21 mouse cellular contexts compared by ENCODE assay signal in the genomic region with DNA sequence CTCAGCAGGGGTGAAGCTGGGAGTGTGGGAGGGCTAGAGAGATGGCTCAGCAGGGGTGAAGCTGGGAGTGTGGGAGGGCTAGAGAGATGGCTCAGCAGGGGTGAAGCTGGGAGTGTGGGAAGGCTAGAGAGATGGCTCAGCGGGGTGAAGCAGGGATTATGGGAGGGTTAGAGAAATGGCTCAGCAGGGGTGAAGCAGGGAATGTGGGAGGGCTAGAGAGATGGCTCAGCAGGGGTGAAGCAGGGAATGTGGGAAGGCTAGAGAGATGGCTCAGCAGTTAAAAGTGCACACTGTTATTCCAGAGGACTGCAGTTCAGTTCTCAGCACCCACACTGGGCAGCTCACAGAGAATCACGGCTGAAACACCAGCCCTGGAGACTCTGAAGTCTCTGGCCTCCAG. TPM values are rescaled to one million over a fixed set of nuclear protein-coding genes. Genes with fewer than 3 reads are reported as not detected.
"Had no signal": no experiment of that assay in that cellular context is flagged by ENCODE, and none has a peak within 500 bp of the region (broad histone marks: within the 10 kb centered on the region; RNA-seq: fewer than 3 reads in every experiment).

No protein-coding gene starts in this region.

- DNase-seq: lung, adult 18-20 months; lung, embryonic 14.5 days; lung, postnatal 10 days; lung, postnatal 4 days; retina, postnatal 1 day; right cerebral cortex, adult 18-20 months; right cerebral cortex, postnatal 25 days; right cerebral cortex, postnatal 4 days; spleen, adult 18-20 months; thymus, adult 18-20 months; thymus, postnatal 14 days; thymus, postnatal 36 days had no signal

- H3K4me2 ChIP-seq: lung, embryonic 14.5 days; midbrain, embryonic 11.5 days; midbrain, embryonic 13.5 days; neural tube, embryonic 12.5 days had no signal

- H3K4me1 ChIP-seq: neural tube, embryonic 12.5 days had no signal

- H3K36me3 ChIP-seq: midbrain, embryonic 13.5 days; neural tube, embryonic 12.5 days had no signal

- H3K27me3 ChIP-seq: midbrain, embryonic 13.5 days; neural tube, embryonic 12.5 days had no signal

- H3K9me3 ChIP-seq: midbrain, embryonic 13.5 days; neural tube, embryonic 12.5 days had no signal

- H3K4me3 ChIP-seq: midbrain, embryonic 13.5 days; myocyte; neural tube, embryonic 12.5 days had no signal

- H3K9ac ChIP-seq: lung, embryonic 14.5 days; midbrain, embryonic 13.5 days; neural tube, embryonic 12.5 days had no signal

- H3K27ac ChIP-seq: midbrain, embryonic 13.5 days; neural tube, embryonic 12.5 days had no signal

RNA-seq across cellular contexts. Expression of gene Ttc39d, which starts 53.6 kb away (rescaled TPM):
- total RNA-seq: megakaryocyte-erythroid progenitor cell, adult 5-6 weeks; neutrophil, adult 5-6 weeks had no signal
- polyA plus RNA-seq: liver, embryonic 16.5 days; lung, embryonic 14.5 days; midbrain, embryonic 11.5 days; neural tube, embryonic 12.5 days; small intestine, adult 2 months; stomach, embryonic 14.5 days had no signal
